Mouse (Mus musculus): ENCODE measurements around the gene Lhfp. TPM values are rescaled to one million over a fixed set of nuclear protein-coding genes. Genes with fewer than 3 reads are reported as not detected.

The Lhfp gene
- total RNA-seq, 2 experiments from 2014 or later, result 0.33 to 0.51 TPM

GRCm38 (mm10) chr3:53149625-53150320 is 108.4 kb downstream of the Lhfp start:
- ATAC-seq (ENCODE audit: poor library complexity, severe bottlenecking), result no peak

- no peak for ATAC-seq (ENCODE audit: poor library complexity, severe bottlenecking)
These were observed 109.8 kb downstream of the Lhfp start for GRCm38 (mm10) chr3:53151081-53151480.

- ATAC-seq (ENCODE audit: poor library complexity, severe bottlenecking), result no peak
These were observed 110.3 kb downstream of the Lhfp start for GRCm38 (mm10) chr3:53151607-53152006.

GRCm38 (mm10) chr3:53161963-53162362 is 120.6 kb downstream of the Lhfp start:
- no peak for ATAC-seq (ENCODE audit: poor library complexity, severe bottlenecking)

- ATAC-seq (ENCODE audit: poor library complexity, severe bottlenecking), result no peak
These were observed 124.0 kb downstream of the Lhfp start for GRCm38 (mm10) chr3:53165281-53165680.

GRCm38 (mm10) chr3:53166001-53166400 is 124.7 kb downstream of the Lhfp start:
- no peak for ATAC-seq (ENCODE audit: poor library complexity, severe bottlenecking)

- ATAC-seq (ENCODE audit: poor library complexity, severe bottlenecking), result no peak
These were observed 128.2 kb downstream of the Lhfp start for GRCm38 (mm10) chr3:53169486-53169885.

GRCm38 (mm10) chr3:53173310-53174063 is 132.2 kb downstream of the Lhfp start:
- no peak for ATAC-seq (ENCODE audit: poor library complexity, severe bottlenecking)

GRCm38 (mm10) chr3:53179936-53180335 is 138.6 kb downstream of the Lhfp start:
- ATAC-seq (ENCODE audit: poor library complexity, severe bottlenecking), result no peak

- no peak for ATAC-seq (ENCODE audit: poor library complexity, severe bottlenecking)
These were observed 144.1 kb downstream of the Lhfp start for GRCm38 (mm10) chr3:53185439-53185838.

- no peak for ATAC-seq (ENCODE audit: poor library complexity, severe bottlenecking)
These were observed 152.1 kb downstream of the Lhfp start for GRCm38 (mm10) chr3:53193441-53193840.

GRCm38 (mm10) chr3:53195666-53196107 is 154.4 kb downstream of the Lhfp start:
- no peak for ATAC-seq (ENCODE audit: poor library complexity, severe bottlenecking)

GRCm38 (mm10) chr3:53200175-53200574 is 158.8 kb downstream of the Lhfp start:
- ATAC-seq (ENCODE audit: poor library complexity, severe bottlenecking), result no peak

- ATAC-seq (ENCODE audit: poor library complexity, severe bottlenecking), result no peak
These were observed 159.5 kb downstream of the Lhfp start for GRCm38 (mm10) chr3:53200853-53201252.

- no peak for ATAC-seq (ENCODE audit: poor library complexity, severe bottlenecking)
These were observed 160.3 kb downstream of the Lhfp start for GRCm38 (mm10) chr3:53201670-53202069.

GRCm38 (mm10) chr3:53202184-53202583 is 160.9 kb downstream of the Lhfp start:
- ATAC-seq (ENCODE audit: poor library complexity, severe bottlenecking), result no peak

- ATAC-seq (ENCODE audit: poor library complexity, severe bottlenecking), result no peak
These were observed 161.4 kb downstream of the Lhfp start for GRCm38 (mm10) chr3:53202698-53203097.

- no peak for ATAC-seq (ENCODE audit: poor library complexity, severe bottlenecking)
These were observed 162.3 kb downstream of the Lhfp start for GRCm38 (mm10) chr3:53203656-53204055.

GRCm38 (mm10) chr3:53204348-53204984 is 163.1 kb downstream of the Lhfp start:
- no peak for ATAC-seq (ENCODE audit: poor library complexity, severe bottlenecking)

GRCm38 (mm10) chr3:53204985-53205365 is 163.6 kb downstream of the Lhfp start:
- no peak for ATAC-seq (ENCODE audit: poor library complexity, severe bottlenecking)

GRCm38 (mm10) chr3:53205706-53206105 is 164.4 kb downstream of the Lhfp start:
- ATAC-seq (ENCODE audit: poor library complexity, severe bottlenecking), result no peak
